Mouse (Mus musculus): Measurements from ENCODE around the gene Gm20422.

- TF ChIP-seq POLR2A (IDR thresholded peaks at IDR 0.05; ENCODE audit: insufficient read depth, low read depth, low read length) = no peak
- no peak for TF ChIP-seq CTCF (IDR thresholded peaks at IDR 0.05)
- TF ChIP-seq EP300 (IDR thresholded peaks at IDR 0.05; ENCODE audit: insufficient read depth, low read depth, low read length) = no peak
Observed at GRCm38 (mm10) chr8:69717232-69717580, 57.5 kb downstream of the Gm20422 start.
